Mouse (Mus musculus) left cerebral cortex, postnatal 10 days (tissue): ENCODE measurements around the gene Olfr618. TPM values are rescaled to one million over a fixed set of nuclear protein-coding genes. Genes with fewer than 3 reads are reported as not detected.
"Not testable (repeated sequence)": the region's sequence is repeated elsewhere in the genome, so short reads cannot be mapped to it uniquely, and the experiment has no call there.

Experiments used
- DNase-seq, 2 experiments: peaks; one replicate each; pipeline ENCODE4 v3.0.0; 2021 to 2022; ENCODE audit warnings: low spot score in 2 of 2, mixed read lengths in 1 of 2; ENCODE audit errors: extremely low spot score in 1 of 2
- intact Hi-C: fragments of 180-260 bp; cut with DNase I; formaldehyde crosslinking; loops from one replicate; pipeline ENCODE4 v1.15.1; 2025
- microRNA-seq: library from miRNA; unstranded; fragments of <30 nt; microRNA quantifications from one replicate; pipeline ENCODE4 v1.2.0, GENCODE M21; 2022
- total RNA-seq, 2 experiments: library from RNA; stranded (reverse); gene quantifications; 2 replicates each; pipeline ENCODE4 v1.2.3; 2021

Olfr618 gene
- not detected for total RNA-seq

DNA sequence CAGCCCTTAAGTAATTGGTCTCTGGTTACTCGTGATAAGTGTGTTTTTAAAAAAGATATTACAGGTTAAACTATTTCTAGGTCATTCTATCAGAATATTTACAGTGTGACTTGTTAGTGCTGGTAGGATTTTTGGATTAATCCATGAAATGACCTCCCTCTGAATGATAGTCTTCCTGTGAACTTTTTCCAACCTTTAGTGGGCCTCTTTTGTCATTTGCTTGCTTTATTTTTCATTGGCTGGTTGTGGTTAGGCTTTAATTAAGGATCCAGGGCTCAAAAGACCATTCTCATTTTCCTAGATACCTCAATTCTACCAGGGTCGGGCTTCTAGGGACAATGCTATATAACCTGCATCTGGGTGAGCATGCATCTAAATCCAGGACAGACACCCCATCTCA is at the start of gene Olfr618:
Gene Olfr618, plus strand, starts transcription at position 301 of the 400 bp plus-strand sequence.
- intact Hi-C loops: no loop called here
- no peak for DNase-seq

DNA sequence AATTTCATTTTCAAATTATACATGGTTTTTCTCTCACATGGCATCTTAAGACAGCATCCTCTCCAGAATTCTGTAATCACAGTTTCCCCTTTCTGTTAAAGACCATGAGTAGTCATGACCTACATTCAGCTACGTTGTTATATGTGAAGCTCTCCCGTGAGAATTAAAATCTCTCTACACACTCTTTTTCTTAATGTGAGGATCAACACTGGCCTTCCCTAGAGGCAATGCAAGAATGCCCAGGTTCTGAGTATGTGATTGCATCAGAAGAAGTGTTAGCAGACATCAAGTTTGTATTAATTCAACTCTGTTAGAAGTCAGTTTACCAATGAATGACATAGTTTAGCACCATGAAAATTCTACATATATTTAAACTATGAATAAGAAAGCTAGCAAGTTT is 47.3 kb upstream of the Olfr618 start, which contains the start of gene Olfr612:
Gene Olfr612, minus strand, starts transcription at position 101 of the 400 bp plus-strand sequence.
- intact Hi-C loops, DNase-seq: not testable (repeated sequence)

DNA sequence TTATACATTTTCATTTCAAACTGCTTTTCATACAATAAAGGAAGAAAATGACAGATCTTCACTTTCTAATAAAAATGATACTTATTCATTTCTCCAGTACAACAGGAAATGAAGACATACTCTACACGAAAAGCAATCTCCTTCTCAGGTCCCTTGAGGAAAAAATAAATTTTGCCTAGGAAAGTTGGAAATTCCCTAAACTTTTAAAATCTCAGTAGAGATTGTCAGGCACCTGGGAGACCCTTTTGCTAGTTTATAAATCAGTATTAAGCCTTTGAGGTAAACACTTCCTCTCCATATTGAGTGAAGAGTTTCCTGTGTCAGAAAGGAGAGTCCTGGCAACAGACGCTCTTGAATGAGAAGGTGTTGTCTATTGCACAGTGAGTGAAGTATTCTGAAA is 42.1 kb upstream of the Olfr618 start, which contains the start of gene Olfr613:
Gene Olfr613, plus strand, starts transcription at position 301 of the 400 bp plus-strand sequence.
- intact Hi-C loops: no loop called here
- DNase-seq: no peak

DNA sequence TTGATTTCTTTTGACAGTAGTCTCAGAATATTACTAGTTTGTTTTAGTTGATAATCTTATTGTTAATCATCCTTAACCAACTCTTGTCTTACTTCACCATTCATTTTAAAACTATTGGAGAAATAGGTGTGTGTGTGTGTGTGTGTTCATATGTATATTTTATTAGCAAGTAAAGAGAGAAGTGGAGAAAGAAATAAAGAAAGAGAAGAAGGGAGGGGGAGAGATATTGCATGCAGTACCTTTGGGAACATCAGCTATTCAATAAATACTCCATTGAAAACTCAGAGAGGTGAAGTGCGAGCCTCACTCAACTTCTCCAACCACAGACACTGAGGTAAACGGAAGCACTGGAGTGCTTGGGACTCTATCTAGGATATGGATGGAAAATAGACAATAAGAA is 34.1 kb upstream of the Olfr618 start, which contains the start of gene Olfr615:
Gene Olfr615, plus strand, starts transcription at position 301 of the 400 bp plus-strand sequence.
- intact Hi-C loops: no loop called here
- DNase-seq: no peak

DNA sequence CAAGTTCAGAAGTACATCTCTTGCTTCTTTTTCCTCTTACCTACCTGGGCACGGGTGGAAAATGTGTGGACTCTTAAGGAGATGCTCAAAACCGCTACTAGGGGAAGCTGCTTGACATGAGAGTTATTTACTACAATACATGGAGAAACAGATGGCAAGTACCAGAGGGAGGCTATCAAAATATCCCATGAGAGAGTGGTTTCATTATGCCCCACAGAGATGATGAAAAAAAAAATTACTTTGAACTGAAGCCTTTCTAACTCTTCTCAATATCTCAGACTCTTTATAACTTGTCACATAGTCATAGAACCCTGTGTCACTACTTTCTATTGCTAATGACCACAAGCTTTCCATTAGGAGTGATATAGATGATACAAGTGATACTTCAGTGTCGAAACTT is 20.9 kb upstream of the Olfr618 start, which contains the start of gene Olfr616:
Gene Olfr616, minus strand, starts transcription at position 101 of the 400 bp plus-strand sequence.
- intact Hi-C loops: no loop called here
- DNase-seq: no peak

DNA sequence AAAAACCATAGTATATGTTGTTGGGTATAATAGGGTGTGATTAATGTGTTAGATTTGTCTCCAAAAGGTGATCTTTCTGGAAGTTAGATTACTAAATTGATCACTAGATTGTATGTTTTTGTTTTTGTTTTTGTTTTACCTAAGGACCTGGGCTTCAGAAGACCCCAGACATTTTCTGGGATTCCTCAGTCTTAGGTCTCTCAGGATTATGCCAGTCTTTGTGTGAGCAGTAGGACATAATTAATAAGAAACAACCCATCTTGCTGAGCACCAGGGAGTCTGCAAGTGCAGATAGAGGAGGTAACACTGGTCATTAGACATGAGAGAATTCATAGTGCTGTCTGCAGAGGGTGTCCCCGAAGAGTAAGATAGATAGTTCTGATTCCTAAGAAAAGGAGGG is 17.1 kb upstream of the Olfr618 start, which contains the start of gene Olfr617:
Gene Olfr617, plus strand, starts transcription at position 301 of the 400 bp plus-strand sequence.
- no peak for DNase-seq
- intact Hi-C loops: no loop called here

DNA sequence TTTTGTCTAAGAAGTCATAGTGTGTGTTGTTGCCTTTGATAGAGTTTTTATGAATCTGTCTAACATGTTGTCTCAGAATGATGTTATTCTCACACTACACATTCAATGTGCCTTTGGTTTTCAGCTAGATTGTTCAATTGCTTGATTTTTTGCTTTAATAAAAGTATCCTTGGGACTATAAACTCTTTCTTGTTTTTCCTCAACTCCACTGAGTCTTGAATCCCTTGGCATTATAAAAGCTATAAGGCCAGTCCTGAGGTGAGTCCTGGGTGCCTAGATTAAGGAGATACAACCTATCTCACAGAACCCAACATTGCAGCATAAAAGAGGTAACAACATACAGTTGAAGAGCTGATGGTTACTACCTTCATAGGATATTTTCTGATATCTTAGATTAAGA is 10.4 kb downstream of the Olfr618 start, which contains the start of gene Olfr619:
Gene Olfr619, plus strand, starts transcription at position 301 of the 400 bp plus-strand sequence.
- no peak for DNase-seq
- intact Hi-C loops: no loop called here

DNA sequence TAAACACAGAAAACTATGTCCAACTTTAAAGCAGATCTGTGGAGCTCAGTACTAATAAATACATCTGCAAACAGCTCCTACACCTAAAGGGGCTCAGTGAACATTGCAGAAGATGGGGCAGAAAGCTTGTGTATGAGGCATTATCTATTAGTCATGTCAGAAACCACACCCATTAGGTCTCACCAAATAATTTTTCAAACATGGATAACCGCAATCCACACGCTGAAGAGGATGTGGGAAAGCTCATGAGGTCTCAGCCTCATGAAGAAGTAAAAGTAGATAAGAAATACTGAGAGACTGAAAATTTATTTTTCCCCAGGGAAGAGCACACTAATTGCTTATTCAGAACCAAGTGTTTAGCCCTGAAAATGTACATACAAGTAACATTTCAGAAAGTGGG is 17.5 kb downstream of the Olfr618 start:
- intact Hi-C loops: no loop called here
- no peak for DNase-seq

DNA sequence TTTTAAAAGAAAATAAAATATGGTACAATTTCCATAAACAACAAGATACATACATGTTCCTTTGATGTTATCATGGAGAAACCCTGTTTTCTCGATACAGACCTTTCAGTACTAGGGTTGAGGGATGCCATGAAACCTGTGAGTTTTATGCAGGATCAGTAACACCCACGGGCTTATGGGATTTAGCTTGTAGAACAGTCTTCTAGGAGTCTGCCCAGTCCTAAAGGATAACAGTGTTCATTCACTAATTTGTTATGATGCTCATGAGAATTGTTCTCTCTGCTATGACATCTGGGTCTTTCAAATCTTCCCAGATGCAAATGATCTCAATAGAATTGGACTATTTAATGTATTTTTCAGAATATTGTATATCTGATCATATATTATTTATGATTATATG is 22.5 kb downstream of the Olfr618 start, which contains the start of gene Olfr620:
Gene Olfr620, minus strand, starts transcription at position 101 of the 400 bp plus-strand sequence.
- intact Hi-C loops: no loop called here
- no peak for DNase-seq

DNA sequence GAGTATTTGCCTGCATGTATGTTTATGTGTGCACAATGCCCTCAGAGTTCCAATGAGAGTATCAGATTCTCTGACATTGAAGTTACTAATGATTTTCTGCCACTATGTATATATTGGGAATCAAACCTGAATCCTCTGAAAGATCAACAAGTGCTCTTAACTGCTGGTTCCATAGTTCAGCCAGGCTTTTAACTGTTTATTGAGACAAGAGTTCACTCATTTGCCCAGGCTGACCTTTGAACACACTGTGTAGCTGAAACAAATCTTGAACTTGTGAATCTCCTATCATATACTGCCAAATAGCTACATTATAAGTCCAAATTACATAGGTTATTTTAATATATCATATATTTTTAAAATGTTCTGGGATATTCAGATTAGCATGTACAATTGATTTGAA is 46.9 kb downstream of the Olfr618 start:
- intact Hi-C loops: no loop called here
- DNase-seq: no peak

DNA sequence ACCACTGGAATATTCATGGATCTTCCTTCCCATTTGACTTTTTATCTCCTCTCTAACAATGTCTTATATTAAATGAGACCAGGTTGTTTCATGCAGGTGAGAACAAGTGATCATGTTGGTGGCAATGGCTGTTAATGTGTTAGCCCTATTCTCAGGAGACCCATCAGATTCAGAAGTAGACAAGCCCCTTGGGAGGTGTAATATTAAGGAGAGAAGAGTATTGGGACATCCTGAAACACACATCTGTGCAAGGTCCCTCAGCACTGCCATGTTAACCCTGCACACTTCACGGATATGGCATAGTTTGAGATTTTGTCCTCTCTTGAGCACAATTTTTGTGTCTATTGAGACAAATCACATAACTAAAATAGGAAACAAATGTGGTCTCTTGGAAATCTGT is 52.7 kb downstream of the Olfr618 start, which contains the start of gene Olfr622:
Gene Olfr622, minus strand, starts transcription at position 101 of the 400 bp plus-strand sequence.
- intact Hi-C loops: no loop called here

DNA sequence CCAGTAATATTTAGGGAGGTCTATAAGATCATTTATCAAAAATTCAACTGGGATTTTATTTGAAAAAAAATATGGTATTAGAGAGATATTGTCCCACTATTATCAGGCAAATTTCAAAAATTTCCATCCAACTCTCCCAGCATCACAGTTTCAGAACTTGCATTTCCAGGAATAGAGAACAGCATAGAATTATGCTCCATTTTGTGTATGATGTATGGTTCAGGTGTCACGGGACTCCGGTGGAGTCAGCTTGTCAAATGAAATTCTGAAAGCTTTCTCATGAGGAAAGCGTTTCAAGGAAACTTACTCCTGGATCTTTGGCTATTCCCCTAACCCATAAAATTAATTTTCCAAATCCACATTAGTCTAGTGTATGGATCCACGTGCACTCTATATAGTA is 54.2 kb downstream of the Olfr618 start:
- intact Hi-C loops: no loop called here
- no peak for DNase-seq

More for the DNA sequence above, 52.7 kb downstream of the Olfr618 start, which contains the start of gene Olfr622:
- DNase-seq: no peak

Small RNAs within 50 kb of the gene (microRNA-seq; reads per million reads assigned to microRNA genes)
- gene Gm26506: not detected

Other genes starting within 250 kb of the Olfr618 start
- gene Olfr600, start 240.4 kb upstream of the Olfr618 start, total RNA-seq: not detected
- not detected for gene Olfr601, start 227.4 kb upstream of the Olfr618 start, total RNA-seq
- not detected for gene Olfr603, start 203.9 kb upstream of the Olfr618 start, total RNA-seq
- not detected for gene Usp17lc, start 175.0 kb upstream of the Olfr618 start, total RNA-seq
- not detected for gene Olfr605, start 144.7 kb upstream of the Olfr618 start, total RNA-seq
- gene Olfr606, start 141.1 kb upstream of the Olfr618 start, total RNA-seq: not detected
- not detected for gene Olfr607, start 126.0 kb upstream of the Olfr618 start, total RNA-seq
- not detected for gene Olfr608, start 120.2 kb upstream of the Olfr618 start, total RNA-seq
- not detected for gene Olfr609, start 92.0 kb upstream of the Olfr618 start, total RNA-seq
- gene Olfr610, start 78.0 kb upstream of the Olfr618 start, total RNA-seq: not detected
- gene Olfr611, start 69.3 kb upstream of the Olfr618 start, total RNA-seq: not detected
- not detected for gene Olfr612, start 47.4 kb upstream of the Olfr618 start, total RNA-seq
- gene Olfr613, start 42.0 kb upstream of the Olfr618 start, total RNA-seq: not detected
- gene Olfr615, start 34.0 kb upstream of the Olfr618 start, total RNA-seq: not detected
- not detected for gene Olfr616, start 21.0 kb upstream of the Olfr618 start, total RNA-seq
- not detected for gene Olfr617, start 17.0 kb upstream of the Olfr618 start, total RNA-seq
- not detected for gene Olfr619, start 10.5 kb downstream of the Olfr618 start, total RNA-seq
- not detected for gene Olfr620, start 22.4 kb downstream of the Olfr618 start, total RNA-seq
- gene Olfr622, start 52.6 kb downstream of the Olfr618 start, total RNA-seq: not detected
- gene Olfr623, start 73.6 kb downstream of the Olfr618 start, total RNA-seq: not detected
- not detected for gene Olfr624, start 81.1 kb downstream of the Olfr618 start, total RNA-seq
- gene Olfr625-ps1, start 92.6 kb downstream of the Olfr618 start, total RNA-seq: not detected
- not detected for gene Olfr243, start 124.6 kb downstream of the Olfr618 start, total RNA-seq
- not detected for gene Olfr628, start 140.3 kb downstream of the Olfr618 start, total RNA-seq
- gene Olfr629, start 154.8 kb downstream of the Olfr618 start, total RNA-seq: not detected
- gene Olfr630, start 167.2 kb downstream of the Olfr618 start, total RNA-seq: not detected
- not detected for gene Olfr69, start 181.5 kb downstream of the Olfr618 start, total RNA-seq
- not detected for gene Olfr68, start 189.6 kb downstream of the Olfr618 start, total RNA-seq
- gene Olfr67, start 201.7 kb downstream of the Olfr618 start, total RNA-seq: not detected
- gene Hbb-bt, start 223.9 kb downstream of the Olfr618 start, total RNA-seq: 100 to 1,000 TPM in 1 of 2 experiments, 10 to 100 TPM in 1; 58.1 to 118 TPM
- 100 to 1,000 TPM; 487 to 924 TPM for gene Hbb-bs, start 238.0 kb downstream of the Olfr618 start, total RNA-seq